Mouse (Mus musculus) CH12.LX (cell line): Measurements from ENCODE around the gene Hist1h4c.

Experiments
- CHD2 ChIP-seq: IDR thresholded peaks from 2 replicates; pipeline ENCODE4 v1.6.1; 2011; ENCODE audit warnings: low read length, improper control_type of control experiment
- CTCF ChIP-seq, 2 experiments: IDR thresholded peaks in 1 of 2; conservative IDR thresholded peaks in 1 of 2; 2 replicates each; pipeline ENCODE4 v1.5.1; 2011 to 2012; ENCODE audit warnings: low read depth in 2 of 2, low read length in 2 of 2, improper control_type of control experiment in 1 of 2, inconsistent platforms in 1 of 2, mild to moderate bottlenecking in 1 of 2, moderate library complexity in 1 of 2
- E2F4 ChIP-seq: IDR thresholded peaks from 2 replicates; pipeline ENCODE4 v1.6.1; 2011; ENCODE audit warnings: low read depth, low read length, improper control_type of control experiment; ENCODE audit not compliant: insufficient replicate concordance
- EP300 ChIP-seq: IDR thresholded peaks from 2 replicates; pipeline ENCODE4 v1.6.1; 2011; ENCODE audit warnings: low read length, improper control_type of control experiment
- ETS1 ChIP-seq: conservative IDR thresholded peaks from 2 replicates; pipeline ENCODE4 v1.6.1; 2012; ENCODE audit warnings: low read depth, mild to moderate bottlenecking, inconsistent platforms, low read length, improper control_type of control experiment, moderate library complexity
- MAX ChIP-seq: IDR thresholded peaks from 2 replicates; pipeline ENCODE4 v1.6.1; 2011; ENCODE audit warnings: low read length, improper control_type of control experiment
- MEF2A ChIP-seq: IDR thresholded peaks from 2 replicates; pipeline ENCODE4 v1.6.1; 2014; ENCODE audit warnings: low read depth, mild to moderate bottlenecking, inconsistent platforms, low read length, improper control_type of control experiment, borderline replicate concordance
- MXI1 ChIP-seq: IDR thresholded peaks from 2 replicates; pipeline ENCODE4 v1.6.1; 2011; ENCODE audit warnings: mild to moderate bottlenecking, low read depth, low read length, improper control_type of control experiment
- PAX5 ChIP-seq: IDR thresholded peaks from 2 replicates; pipeline ENCODE4 v1.6.1; 2012; ENCODE audit warnings: low read length, inconsistent platforms, mixed read lengths
- POLR2A ChIP-seq: IDR thresholded peaks from 2 replicates; pipeline ENCODE4 v1.6.1; 2011; ENCODE audit warnings: low read depth, mild to moderate bottlenecking, improper control_type of control experiment, low read length
- TCF12 ChIP-seq: IDR thresholded peaks from 2 replicates; pipeline ENCODE4 v1.6.1; 2014; ENCODE audit warnings: low read depth, mild to moderate bottlenecking, inconsistent platforms, low read length, improper control_type of control experiment
- USF2 ChIP-seq: conservative IDR thresholded peaks from 2 replicates; pipeline ENCODE4 v1.6.1; 2011; ENCODE audit warnings: low read depth, low read length, improper control_type of control experiment
- ZC3H11A ChIP-seq: IDR thresholded peaks from 2 replicates; pipeline ENCODE4 v1.6.1; 2012; ENCODE audit warnings: low read depth, mild to moderate bottlenecking, inconsistent platforms, low read length, improper control_type of control experiment
- ZMIZ1 ChIP-seq: IDR thresholded peaks from 2 replicates; pipeline ENCODE4 v1.6.1; 2012; ENCODE audit warnings: low read depth, mild to moderate bottlenecking, inconsistent platforms, low read length, improper control_type of control experiment

- no peak for TF ChIP-seq PAX5
- no peak for TF ChIP-seq MXI1
- no peak for TF ChIP-seq CTCF (conservative IDR thresholded peaks at IDR 0.05 in 1 of 2, IDR thresholded peaks at IDR 0.05 in 1 of 2; ENCODE audit: low read depth in 2 of 2, low read length in 2 of 2)
- TF ChIP-seq CHD2: no peak
- TF ChIP-seq USF2: no peak
- TF ChIP-seq MAX: no peak
- no peak for TF ChIP-seq E2F4
- no peak for TF ChIP-seq TCF12
- no peak for TF ChIP-seq POLR2A
- no peak for TF ChIP-seq ZMIZ1
- no peak for TF ChIP-seq EP300
- no peak for TF ChIP-seq ZC3H11A
- no peak for TF ChIP-seq MEF2A
- TF ChIP-seq ETS1: no peak
Observed at GRCm38 (mm10) chr13:23729706-23730105, 31.5 kb upstream of the Hist1h4c start.
